Mouse (Mus musculus): Measurements from ENCODE around the gene Rpl9-ps1. TPM values are rescaled to one million over a fixed set of nuclear protein-coding genes. Genes with fewer than 3 reads are reported as not detected.

Gene Rpl9-ps1
- polyA plus RNA-seq, 1 experiment from 2014 or later: not detected

DNA sequence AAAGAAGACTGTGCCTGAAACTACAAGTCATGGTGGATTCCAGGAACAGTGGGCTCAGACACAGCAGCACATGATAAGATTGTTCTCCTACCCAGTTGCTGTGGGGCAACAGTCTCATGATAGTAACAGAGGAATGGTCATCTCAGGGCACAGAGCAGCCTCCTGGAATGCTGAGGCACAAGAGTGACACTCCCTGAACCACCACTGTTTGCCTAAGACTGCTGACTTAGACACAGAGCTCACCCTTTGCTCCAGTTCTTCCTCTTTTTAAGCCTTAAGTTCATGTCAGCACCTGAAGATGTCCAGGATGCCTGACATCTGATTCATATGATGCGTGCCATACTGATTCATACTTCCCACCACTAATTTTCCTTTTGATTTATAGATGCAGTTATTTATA, 28.8 kb downstream of the Rpl9-ps1 start:
- H3K9me3 ChIP-seq (replicated peaks; ENCODE audit: control insufficient read depth, low read length): no peaks in the 10 kb centered on the region
- no peaks in the 10 kb centered on the region for H3K4me1 ChIP-seq (ENCODE audit: control insufficient read depth, insufficient read depth, low read length)
- WGBS (ENCODE audit: insufficient replicate concordance): 71% methylated on average over 1 of the region's 1 CpGs
- no peak overlapping the region for H3K9ac ChIP-seq (ENCODE audit: low read depth, low read length)
- no peak overlapping the region for H3K4me3 ChIP-seq (ENCODE audit: low read depth, low read length)
- H3K27me3 ChIP-seq (ENCODE audit: control insufficient read depth, insufficient read depth, low read length): no peaks in the 10 kb centered on the region
- no peak for ATAC-seq (replicated peaks; ENCODE audit: insufficient number of reproducible peaks, low FRiP score, low TSS enrichment)
- H3K27ac ChIP-seq (ENCODE audit: low read depth, low read length): no peak overlapping the region
- H3K4me2 ChIP-seq: no peak overlapping the region
- no peaks in the 10 kb centered on the region for H3K36me3 ChIP-seq (ENCODE audit: control insufficient read depth, insufficient read depth, low read length)

DNA sequence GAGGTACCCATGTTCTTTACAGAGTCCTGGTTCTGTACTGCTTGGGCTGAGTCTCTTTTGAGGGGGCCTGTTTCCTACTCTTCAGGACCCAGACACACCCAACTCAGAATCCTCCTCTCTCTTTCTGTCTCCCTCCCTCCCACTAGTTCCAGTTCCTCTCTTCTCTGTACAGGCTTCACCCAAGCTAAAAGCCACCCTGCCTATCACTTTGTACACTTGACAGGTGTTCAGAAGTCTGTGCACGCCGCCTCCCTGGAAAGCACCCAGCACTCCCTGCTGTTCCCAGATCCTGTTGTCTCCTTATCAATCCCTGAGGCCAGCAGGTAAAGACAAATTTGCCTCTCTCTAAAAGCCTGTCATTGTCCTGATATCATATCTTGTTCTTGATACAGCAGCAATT, 34.5 kb downstream of the Rpl9-ps1 start:
- H3K9ac ChIP-seq (ENCODE audit: low read depth, low read length): no peak overlapping the region
- H3K36me3 ChIP-seq (ENCODE audit: control insufficient read depth, insufficient read depth, low read length): no peaks in the 10 kb centered on the region
- WGBS (ENCODE audit: insufficient replicate concordance): 60% methylated on average over 2 of the region's 2 CpGs
- no peaks in the 10 kb centered on the region for H3K9me3 ChIP-seq (replicated peaks; ENCODE audit: control insufficient read depth, low read length)
- H3K27ac ChIP-seq (ENCODE audit: low read depth, low read length): no peak overlapping the region
- H3K4me2 ChIP-seq: no peak overlapping the region
- ATAC-seq (replicated peaks; ENCODE audit: insufficient number of reproducible peaks, low FRiP score, low TSS enrichment): no peak
- H3K4me3 ChIP-seq (ENCODE audit: low read depth, low read length): no peak overlapping the region
- H3K27me3 ChIP-seq (ENCODE audit: control insufficient read depth, insufficient read depth, low read length): no peaks in the 10 kb centered on the region
- H3K4me1 ChIP-seq (ENCODE audit: control insufficient read depth, insufficient read depth, low read length): no peaks in the 10 kb centered on the region

DNA sequence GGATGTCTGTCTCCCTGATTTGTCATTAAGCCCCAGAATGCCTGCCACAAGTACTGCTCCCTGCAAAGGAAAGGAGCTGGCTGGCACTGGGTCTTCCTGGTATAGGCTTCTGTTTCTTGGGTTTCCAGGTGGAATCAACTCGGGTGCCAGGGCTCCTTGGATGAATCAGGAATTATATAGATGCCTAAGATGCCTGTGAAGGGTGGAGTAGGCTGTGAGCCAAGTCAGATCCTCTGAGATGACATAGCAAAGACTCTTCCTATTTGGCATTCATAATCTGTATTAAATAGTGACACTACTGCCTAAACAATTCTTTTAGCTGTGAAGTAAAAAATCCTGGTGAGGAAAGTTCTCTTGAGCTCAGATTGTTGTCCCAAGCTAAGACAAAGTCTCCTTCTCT, 39.0 kb downstream of the Rpl9-ps1 start:
- H3K4me2 ChIP-seq: no peak overlapping the region
- H3K36me3 ChIP-seq (ENCODE audit: control insufficient read depth, insufficient read depth, low read length): no peaks in the 10 kb centered on the region
- H3K4me1 ChIP-seq (ENCODE audit: control insufficient read depth, insufficient read depth, low read length): no peaks in the 10 kb centered on the region
- H3K27me3 ChIP-seq (ENCODE audit: control insufficient read depth, insufficient read depth, low read length): no peaks in the 10 kb centered on the region
- H3K27ac ChIP-seq (ENCODE audit: low read depth, low read length): no peak overlapping the region
- no peak overlapping the region for H3K9ac ChIP-seq (ENCODE audit: low read depth, low read length)
- ATAC-seq (replicated peaks; ENCODE audit: insufficient number of reproducible peaks, low FRiP score, low TSS enrichment): no peak
- no peaks in the 10 kb centered on the region for H3K9me3 ChIP-seq (replicated peaks; ENCODE audit: control insufficient read depth, low read length)
- WGBS (ENCODE audit: insufficient replicate concordance): 46% methylated on average over 1 of the region's 1 CpGs
- H3K4me3 ChIP-seq (ENCODE audit: low read depth, low read length): no peak overlapping the region

DNA sequence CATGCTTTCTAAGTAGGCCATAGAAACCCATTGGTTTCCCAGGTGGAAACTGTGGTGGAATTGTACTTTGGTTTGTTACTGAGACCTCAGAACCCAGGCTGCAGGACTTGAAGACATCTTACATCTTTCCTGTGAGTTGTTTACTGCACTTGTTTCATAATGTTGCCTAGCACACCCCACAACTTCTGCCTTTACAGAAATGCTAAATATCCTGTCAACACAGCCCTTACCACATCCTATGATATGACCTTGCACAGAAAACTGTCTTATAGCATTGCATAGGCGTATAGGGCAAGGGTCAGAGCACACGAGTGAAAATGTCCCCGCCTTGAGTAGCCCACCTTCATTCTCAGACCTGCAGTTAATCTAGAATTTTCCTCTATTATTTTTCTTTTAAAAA, 39.9 kb downstream of the Rpl9-ps1 start:
- Histone ChIP-seq H3K4me2 (no peak overlapping the region), H3K36me3 (ENCODE audit: control insufficient read depth, insufficient read depth, low read length) (no peaks in the 10 kb centered on the region), H3K27ac (ENCODE audit: low read depth, low read length) (no peak overlapping the region), H3K4me3 (ENCODE audit: low read depth, low read length) (no peak overlapping the region), H3K9ac (ENCODE audit: low read depth, low read length) (no peak overlapping the region), H3K27me3 (ENCODE audit: control insufficient read depth, insufficient read depth, low read length) (no peaks in the 10 kb centered on the region), H3K9me3 (replicated peaks; ENCODE audit: control insufficient read depth, low read length) (no peaks in the 10 kb centered on the region), H3K4me1 (ENCODE audit: control insufficient read depth, insufficient read depth, low read length) (no peaks in the 10 kb centered on the region)
- 77% methylated on average over 3 of the region's 3 CpGs for WGBS (ENCODE audit: insufficient replicate concordance)
- ATAC-seq (replicated peaks; ENCODE audit: insufficient number of reproducible peaks, low FRiP score, low TSS enrichment): no peak

DNA sequence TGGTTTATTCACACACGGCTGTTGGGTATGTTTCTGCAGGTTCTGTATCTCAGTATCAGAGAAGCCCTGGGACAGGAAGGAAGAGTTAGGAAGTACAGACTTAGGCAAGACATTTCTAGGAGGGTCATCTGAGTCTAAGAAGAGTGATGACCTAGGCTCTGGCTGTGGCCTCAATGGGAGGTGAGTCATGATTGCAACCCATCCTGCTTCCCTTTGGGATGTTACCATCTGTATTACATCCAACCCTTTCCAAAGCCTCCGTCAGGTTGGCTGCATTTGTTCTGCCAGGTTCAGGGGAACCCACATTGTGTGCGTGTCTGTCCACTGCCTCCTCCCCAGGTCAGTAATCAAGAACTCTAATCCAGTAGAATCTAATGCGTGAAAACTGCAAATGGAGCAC, 40.7 kb downstream of the Rpl9-ps1 start:
- Histone ChIP-seq H3K27ac (ENCODE audit: low read depth, low read length) (no peak overlapping the region), H3K4me1 (ENCODE audit: control insufficient read depth, insufficient read depth, low read length) (no peaks in the 10 kb centered on the region), H3K27me3 (ENCODE audit: control insufficient read depth, insufficient read depth, low read length) (no peaks in the 10 kb centered on the region), H3K4me3 (ENCODE audit: low read depth, low read length) (no peak overlapping the region), H3K36me3 (ENCODE audit: control insufficient read depth, insufficient read depth, low read length) (no peaks in the 10 kb centered on the region), H3K4me2 (no peak overlapping the region), H3K9me3 (replicated peaks; ENCODE audit: control insufficient read depth, low read length) (no peaks in the 10 kb centered on the region), H3K9ac (ENCODE audit: low read depth, low read length) (no peak overlapping the region)
- no peak for ATAC-seq (replicated peaks; ENCODE audit: insufficient number of reproducible peaks, low FRiP score, low TSS enrichment)
- WGBS (ENCODE audit: insufficient replicate concordance): 81% methylated on average over 4 of the region's 4 CpGs

DNA sequence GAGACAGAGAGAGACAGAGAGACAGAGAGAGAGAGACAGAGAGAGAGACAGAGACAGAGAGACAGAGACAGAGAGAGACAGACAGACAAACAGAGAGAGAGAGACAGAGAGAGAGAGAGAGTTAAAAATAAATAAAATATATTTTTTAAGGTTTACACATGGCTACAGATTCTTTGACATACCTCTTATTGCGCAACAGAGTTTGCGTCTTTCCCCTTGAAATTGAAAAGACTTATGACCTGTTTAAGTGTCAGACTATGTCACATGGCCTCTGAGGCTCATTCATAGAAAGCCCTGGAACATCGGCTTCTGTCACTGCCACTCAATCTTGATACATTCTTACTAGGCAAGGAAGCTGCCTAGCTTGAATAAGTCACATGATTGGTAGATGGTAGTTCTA, 42.0 kb downstream of the Rpl9-ps1 start:
- Histone ChIP-seq H3K4me1 (ENCODE audit: control insufficient read depth, insufficient read depth, low read length) (no peaks in the 10 kb centered on the region), H3K4me2 (no peak overlapping the region), H3K27me3 (ENCODE audit: control insufficient read depth, insufficient read depth, low read length) (no peaks in the 10 kb centered on the region), H3K4me3 (ENCODE audit: low read depth, low read length) (no peak overlapping the region), H3K9ac (ENCODE audit: low read depth, low read length) (no peak overlapping the region), H3K9me3 (replicated peaks; ENCODE audit: control insufficient read depth, low read length) (no peaks in the 10 kb centered on the region), H3K36me3 (ENCODE audit: control insufficient read depth, insufficient read depth, low read length) (no peaks in the 10 kb centered on the region), H3K27ac (ENCODE audit: low read depth, low read length) (no peak overlapping the region)
- 92% methylated on average over 3 of the region's 3 CpGs for WGBS (ENCODE audit: insufficient replicate concordance)
- ATAC-seq (replicated peaks; ENCODE audit: insufficient number of reproducible peaks, low FRiP score, low TSS enrichment): no peak

DNA sequence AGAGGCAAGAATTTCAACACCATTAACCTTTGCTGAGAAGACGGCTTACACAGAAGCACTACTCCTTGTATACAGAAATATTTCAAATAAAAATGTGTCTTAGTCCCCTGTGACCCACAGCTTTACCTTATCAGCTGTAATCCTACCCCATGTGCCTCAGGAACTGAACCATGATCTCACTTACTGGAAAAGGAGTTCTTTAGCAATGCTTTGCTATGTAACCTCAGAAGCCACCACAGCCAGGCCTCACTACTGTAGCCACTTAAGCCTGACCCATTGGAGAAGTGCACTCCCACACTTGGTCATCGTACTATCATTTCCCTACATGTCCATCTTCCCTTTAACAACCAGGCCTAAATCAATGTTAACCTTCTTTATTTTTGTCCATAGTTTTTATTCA, 44.8 kb downstream of the Rpl9-ps1 start:
- H3K27ac ChIP-seq (ENCODE audit: low read depth, low read length): no peak overlapping the region
- no peak overlapping the region for H3K9ac ChIP-seq (ENCODE audit: low read depth, low read length)
- H3K4me2 ChIP-seq: no peak overlapping the region
- no peaks in the 10 kb centered on the region for H3K36me3 ChIP-seq (ENCODE audit: control insufficient read depth, insufficient read depth, low read length)
- H3K9me3 ChIP-seq (replicated peaks; ENCODE audit: control insufficient read depth, low read length): no peaks in the 10 kb centered on the region
- H3K4me3 ChIP-seq (ENCODE audit: low read depth, low read length): no peak overlapping the region
- no peak for ATAC-seq (replicated peaks; ENCODE audit: insufficient number of reproducible peaks, low FRiP score, low TSS enrichment)
- H3K27me3 ChIP-seq (ENCODE audit: control insufficient read depth, insufficient read depth, low read length): no peaks in the 10 kb centered on the region
- H3K4me1 ChIP-seq (ENCODE audit: control insufficient read depth, insufficient read depth, low read length): no peaks in the 10 kb centered on the region
- WGBS (ENCODE audit: insufficient replicate concordance): 73% methylated on average over 2 of the region's 2 CpGs

DNA sequence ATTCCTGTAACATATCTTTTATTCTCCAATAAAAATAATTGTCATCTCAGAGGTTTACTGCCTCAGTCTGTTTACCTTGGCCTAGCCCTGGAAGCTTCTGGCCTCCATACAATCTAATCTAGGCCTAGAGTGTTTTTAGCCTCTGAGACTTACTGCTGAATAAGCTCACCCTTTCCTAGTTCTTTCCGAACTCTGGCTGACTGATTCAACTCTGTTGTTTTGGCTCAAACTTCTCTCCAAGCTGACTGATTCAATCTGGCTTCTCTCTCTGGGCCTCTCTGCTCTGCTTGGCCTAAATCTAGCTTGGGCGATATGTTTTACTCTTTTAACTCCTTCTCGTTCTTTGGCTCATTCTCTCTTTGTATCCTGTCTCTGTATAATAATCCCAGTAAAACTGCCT, 46.4 kb downstream of the Rpl9-ps1 start:
- Histone ChIP-seq H3K27ac (ENCODE audit: low read depth, low read length) (no peak overlapping the region), H3K9me3 (replicated peaks; ENCODE audit: control insufficient read depth, low read length) (no peaks in the 10 kb centered on the region), H3K4me1 (ENCODE audit: control insufficient read depth, insufficient read depth, low read length) (no peaks in the 10 kb centered on the region), H3K36me3 (ENCODE audit: control insufficient read depth, insufficient read depth, low read length) (no peaks in the 10 kb centered on the region), H3K4me2 (no peak overlapping the region), H3K27me3 (ENCODE audit: control insufficient read depth, insufficient read depth, low read length) (no peaks in the 10 kb centered on the region), H3K4me3 (ENCODE audit: low read depth, low read length) (no peak overlapping the region), H3K9ac (ENCODE audit: low read depth, low read length) (no peak overlapping the region)
- 69% methylated on average over 3 of the region's 3 CpGs for WGBS (ENCODE audit: insufficient replicate concordance)
- ATAC-seq (replicated peaks; ENCODE audit: insufficient number of reproducible peaks, low FRiP score, low TSS enrichment): no peak

DNA sequence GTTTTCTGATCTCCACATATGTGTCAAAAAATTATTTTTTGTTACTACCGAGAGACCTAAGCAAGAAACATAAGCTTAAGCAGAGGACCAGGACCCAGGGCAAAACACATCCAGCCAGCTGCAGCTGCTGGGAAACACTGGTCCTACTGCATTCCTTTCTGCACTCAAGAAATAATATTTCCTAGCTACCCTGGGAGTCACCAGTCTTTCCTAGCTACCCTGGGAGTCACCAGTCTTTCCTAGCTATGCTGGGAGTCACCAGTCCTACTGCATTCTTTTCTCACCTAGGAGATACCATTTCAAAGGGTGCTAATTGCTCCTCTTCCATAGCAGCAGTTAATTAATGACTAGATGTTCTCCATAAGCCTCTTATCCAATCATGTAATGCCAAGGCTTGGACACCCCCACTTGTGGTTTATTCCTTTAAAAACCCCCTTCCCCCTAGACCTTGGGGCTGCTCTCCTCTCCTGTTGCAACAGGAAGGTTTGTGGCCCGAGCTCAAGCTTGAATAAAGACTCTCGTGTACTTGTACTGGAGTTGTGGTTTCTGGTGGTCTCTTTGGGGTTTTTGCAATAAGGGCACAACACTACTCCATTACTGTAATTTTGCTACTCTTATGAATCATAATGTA, 47.1 kb downstream of the Rpl9-ps1 start:
- H3K4me3 ChIP-seq (ENCODE audit: low read depth, low read length): no peak overlapping the region
- no peak overlapping the region for H3K4me2 ChIP-seq
- H3K27ac ChIP-seq (ENCODE audit: low read depth, low read length): no peak overlapping the region
- 78% methylated on average over 3 of the region's 3 CpGs for WGBS (ENCODE audit: insufficient replicate concordance)
- H3K9me3 ChIP-seq (replicated peaks; ENCODE audit: control insufficient read depth, low read length): no peaks in the 10 kb centered on the region
- no peak for ATAC-seq (replicated peaks; ENCODE audit: insufficient number of reproducible peaks, low FRiP score, low TSS enrichment)
- no peaks in the 10 kb centered on the region for H3K4me1 ChIP-seq (ENCODE audit: control insufficient read depth, insufficient read depth, low read length)
- no peaks in the 10 kb centered on the region for H3K27me3 ChIP-seq (ENCODE audit: control insufficient read depth, insufficient read depth, low read length)
- no peaks in the 10 kb centered on the region for H3K36me3 ChIP-seq (ENCODE audit: control insufficient read depth, insufficient read depth, low read length)
- no peak overlapping the region for H3K9ac ChIP-seq (ENCODE audit: low read depth, low read length)
